In the genomic region with DNA sequence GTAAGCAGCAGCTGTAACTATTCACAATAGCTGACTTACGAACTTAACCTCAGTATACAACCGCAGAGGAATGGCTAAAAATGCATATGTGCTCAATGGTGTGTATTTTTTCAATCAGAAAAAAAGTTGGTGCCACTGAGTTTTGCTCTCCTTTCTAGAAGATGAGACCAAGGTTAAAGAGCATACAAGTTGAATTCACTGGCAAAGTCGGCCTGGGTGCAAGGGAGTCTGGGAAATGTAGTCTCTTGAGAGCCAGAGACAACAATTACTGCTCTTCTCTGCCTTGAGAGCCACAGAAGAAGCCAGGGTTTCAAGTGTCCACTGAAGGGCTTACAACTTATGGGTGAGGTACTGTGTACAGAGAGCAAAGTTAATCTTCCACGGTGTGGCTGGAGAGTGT, we compare ENCODE assay signal across 16 mouse cellular contexts.
"Had no signal": no experiment of that assay in that cellular context is flagged by ENCODE, and none has a peak within 500 bp of the region (broad histone marks: within the 10 kb centered on the region; RNA-seq: fewer than 3 reads in every experiment).

No protein-coding gene starts in this region.

- H3K4me2 ChIP-seq: lung, embryonic 14.5 days; neural tube, embryonic 13.5 days; neural tube, embryonic 15.5 days had no signal

- H3K9ac ChIP-seq: liver, embryonic 14.5 days; lung, embryonic 14.5 days; neural tube, embryonic 13.5 days; neural tube, embryonic 15.5 days had no signal

- DNase-seq: lung, adult 18-20 months; lung, embryonic 14.5 days; lung, postnatal 10 days; lung, postnatal 4 days; midbrain, embryonic 14.5 days; retina, postnatal 1 day; right cerebral cortex, adult 18-20 months; right cerebral cortex, postnatal 25 days; thymus, adult 18-20 months; thymus, postnatal 14 days; thymus, postnatal 36 days had no signal

- H3K9me3 ChIP-seq: midbrain, embryonic 10.5 days; neural tube, embryonic 13.5 days; neural tube, embryonic 15.5 days had no signal

- H3K4me3 ChIP-seq: midbrain, embryonic 10.5 days; myocyte; neural tube, embryonic 13.5 days; neural tube, embryonic 15.5 days had no signal

- H3K36me3 ChIP-seq: midbrain, embryonic 10.5 days; neural tube, embryonic 13.5 days; neural tube, embryonic 15.5 days had no signal

- H3K27ac ChIP-seq: liver, embryonic 14.5 days; midbrain, embryonic 10.5 days; neural tube, embryonic 15.5 days had no signal
